Mouse (Mus musculus) MEL (cell line): ENCODE data around the gene Tmem239. TPM values are rescaled to one million over a fixed set of nuclear protein-coding genes. Genes with fewer than 3 reads are reported as not detected.

Source experiments
- DNase-seq: peaks from one replicate; pipeline ENCODE4 v3.0.0; 2011; ENCODE audit warnings: low read depth, low spot score
- H3K27ac ChIP-seq: 2 replicates; pipeline ENCODE4 v1.5.1; 2012; ENCODE audit warnings: low read depth, mild to moderate bottlenecking, control low read depth, low read length, moderate library complexity; ENCODE audit not compliant: control insufficient read depth
- H3K27me3 ChIP-seq, 2 experiments: fragments of 150-350 bp in 1 of 2; sonication (generic) in 1 of 2; 2 replicates each; pipeline ENCODE4 v1.6.1; 2012; ENCODE audit warnings: low read length in 2 of 2, mild to moderate bottlenecking in 2 of 2, improper control_type of control experiment in 1 of 2, moderate library complexity in 1 of 2; ENCODE audit not compliant: insufficient read depth in 2 of 2, control insufficient read depth in 1 of 2
- H3K36me3 ChIP-seq, 2 experiments: 2 replicates each; pipeline ENCODE4 v1.6.1; 2012 to 2014; ENCODE audit warnings: low read length in 2 of 2, improper control_type of control experiment in 1 of 2, inconsistent platforms in 1 of 2, mild to moderate bottlenecking in 1 of 2; ENCODE audit not compliant: insufficient read depth in 2 of 2, control insufficient read depth in 1 of 2
- H3K4me1 ChIP-seq, 2 experiments: fragments of 150-350 bp in 1 of 2; sonication (generic) in 1 of 2; 2 replicates each; pipeline ENCODE4 v1.6.1; 2012; ENCODE audit warnings: low read length in 2 of 2, improper control_type of control experiment in 1 of 2, mild to moderate bottlenecking in 1 of 2; ENCODE audit not compliant: insufficient read depth in 2 of 2, control insufficient read depth in 1 of 2
- H3K4me3 ChIP-seq, 2 experiments: fragments of 150-350 bp in 1 of 2; sonication (generic) in 1 of 2; 2 replicates each; pipeline ENCODE4 v1.5.1; 2012; ENCODE audit warnings: low read depth in 2 of 2, low read length in 2 of 2, mild to moderate bottlenecking in 2 of 2, moderate library complexity in 2 of 2, control low read depth in 1 of 2, improper control_type of control experiment in 1 of 2; ENCODE audit not compliant: control insufficient read depth in 1 of 2, insufficient read depth in 1 of 2
- H3K79me2 ChIP-seq: 2 replicates; pipeline ENCODE4 v1.6.1; 2012; ENCODE audit warnings: mild to moderate bottlenecking, low read length, moderate library complexity; ENCODE audit not compliant: control insufficient read depth, poor library complexity, insufficient read depth
- H3K9ac ChIP-seq: 2 replicates; pipeline ENCODE4 v1.6.1; 2012; ENCODE audit warnings: low read depth, mild to moderate bottlenecking, control low read depth, low read length, moderate library complexity; ENCODE audit not compliant: control insufficient read depth, poor library complexity, severe bottlenecking
- H3K9me3 ChIP-seq: fragments of 150-350 bp; sonication (generic); replicated peaks from 2 replicates; pipeline ENCODE4 v1.6.1; 2012; ENCODE audit warnings: mild to moderate bottlenecking, low read length, improper control_type of control experiment, moderate library complexity; ENCODE audit not compliant: insufficient read depth
- CHD2 ChIP-seq: IDR thresholded peaks from 2 replicates; pipeline ENCODE4 v1.6.1; 2011; ENCODE audit warnings: low read length, improper control_type of control experiment
- CTCF ChIP-seq, 3 experiments: IDR thresholded peaks in 2 of 3; conservative IDR thresholded peaks in 1 of 3; 2 replicates each; pipeline ENCODE4 v1.5.1; 2011 to 2012; ENCODE audit warnings: low read length in 3 of 3, low read depth in 2 of 3, mild to moderate bottlenecking in 2 of 3, improper control_type of control experiment in 1 of 3, inconsistent platforms in 1 of 3, mixed read lengths in 1 of 3, moderate library complexity in 1 of 3; ENCODE audit not compliant: control insufficient read depth in 1 of 3, insufficient read depth in 1 of 3, poor library complexity in 1 of 3, severe bottlenecking in 1 of 3
- E2F4 ChIP-seq: IDR thresholded peaks from 2 replicates; pipeline ENCODE4 v1.6.1; 2011; ENCODE audit warnings: low read depth, low read length, improper control_type of control experiment, borderline replicate concordance
- EP300 ChIP-seq, 2 experiments: IDR thresholded peaks; 2 replicates each; pipeline ENCODE4 v1.6.1; 2011; ENCODE audit warnings: improper control_type of control experiment in 2 of 2, low read length in 2 of 2, low read depth in 1 of 2, mild to moderate bottlenecking in 1 of 2
- ETS1 ChIP-seq: IDR thresholded peaks from 2 replicates; pipeline ENCODE4 v1.6.1; 2012; ENCODE audit warnings: low read depth, mild to moderate bottlenecking, inconsistent platforms, low read length, improper control_type of control experiment, moderate library complexity
- GATA1 ChIP-seq: IDR thresholded peaks from 2 replicates; pipeline ENCODE4 v1.6.1; 2011; ENCODE audit warnings: low read depth, low read length, improper control_type of control experiment
- KAT2A ChIP-seq: conservative IDR thresholded peaks from 2 replicates; pipeline ENCODE4 v1.6.1; 2012; ENCODE audit warnings: low read depth, low read length, improper control_type of control experiment, inconsistent platforms
- MAFK ChIP-seq: IDR thresholded peaks from 2 replicates; pipeline ENCODE4 v1.6.1; 2011; ENCODE audit warnings: low read depth, mild to moderate bottlenecking, low read length, improper control_type of control experiment, borderline replicate concordance
- MAX ChIP-seq: IDR thresholded peaks from 2 replicates; pipeline ENCODE4 v1.6.1; 2011; ENCODE audit warnings: low read length, improper control_type of control experiment
- MEF2A ChIP-seq: IDR thresholded peaks from 2 replicates; pipeline ENCODE4 v1.6.1; 2014; ENCODE audit warnings: low read depth, mild to moderate bottlenecking, inconsistent platforms, low read length, improper control_type of control experiment; ENCODE audit not compliant: poor library complexity, insufficient replicate concordance, severe bottlenecking; ENCODE audit errors: extremely low read depth
- MXI1 ChIP-seq: IDR thresholded peaks from 2 replicates; pipeline ENCODE4 v1.6.1; 2011; ENCODE audit warnings: mild to moderate bottlenecking, low read depth, low read length, improper control_type of control experiment
- NRF1 ChIP-seq: IDR thresholded peaks from 2 replicates; pipeline ENCODE4 v1.6.1; 2014; ENCODE audit warnings: low read depth, mild to moderate bottlenecking, inconsistent platforms, low read length, improper control_type of control experiment, moderate library complexity; ENCODE audit not compliant: poor library complexity, insufficient read depth, severe bottlenecking
- POLR2A ChIP-seq, 2 experiments: IDR thresholded peaks; 2 replicates each; pipeline ENCODE4 v1.6.1; 2011 to 2012; ENCODE audit warnings: low read length in 2 of 2, mild to moderate bottlenecking in 2 of 2, control low read depth in 1 of 2, improper control_type of control experiment in 1 of 2, low read depth in 1 of 2, moderate library complexity in 1 of 2; ENCODE audit not compliant: control insufficient read depth in 1 of 2, insufficient read depth in 1 of 2, poor library complexity in 1 of 2
- POLR2AphosphoS2 ChIP-seq: IDR thresholded peaks from 2 replicates; pipeline ENCODE4 v1.6.1; 2011; ENCODE audit warnings: low read length, improper control_type of control experiment
- POLR2AphosphoS5 ChIP-seq: IDR thresholded peaks from 2 replicates; pipeline ENCODE4 v1.6.1; 2012; ENCODE audit warnings: low read depth, borderline replicate concordance, mild to moderate bottlenecking, inconsistent platforms, low read length, moderate library complexity, mixed read lengths
- RCOR1 ChIP-seq: IDR thresholded peaks from 2 replicates; pipeline ENCODE4 v1.6.1; 2012; ENCODE audit warnings: low read depth, mild to moderate bottlenecking, inconsistent platforms, low read length, improper control_type of control experiment
- SMC3 ChIP-seq: IDR thresholded peaks from 2 replicates; pipeline ENCODE4 v1.6.1; 2011; ENCODE audit warnings: low read depth, low read length, improper control_type of control experiment
- TAL1 ChIP-seq: IDR thresholded peaks from 2 replicates; pipeline ENCODE4 v1.6.1; 2012; ENCODE audit warnings: mild to moderate bottlenecking, inconsistent platforms, low read length, moderate library complexity, mixed read lengths
- UBTF ChIP-seq: IDR thresholded peaks from 2 replicates; pipeline ENCODE4 v1.6.1; 2012; ENCODE audit warnings: low read depth, mild to moderate bottlenecking, inconsistent platforms, low read length, improper control_type of control experiment, moderate library complexity, borderline replicate concordance; ENCODE audit not compliant: insufficient read depth
- USF1 ChIP-seq: IDR thresholded peaks from 2 replicates; pipeline ENCODE4 v1.6.1; 2014; ENCODE audit warnings: low read depth, mild to moderate bottlenecking, inconsistent platforms, low read length, improper control_type of control experiment, moderate library complexity
- ZMIZ1 ChIP-seq: IDR thresholded peaks from 2 replicates; pipeline ENCODE4 v1.6.1; 2012; ENCODE audit warnings: low read depth, mild to moderate bottlenecking, inconsistent platforms, low read length, improper control_type of control experiment, moderate library complexity
- ZNF384 ChIP-seq: IDR thresholded peaks from 2 replicates; pipeline ENCODE4 v1.6.1; 2012; ENCODE audit warnings: low read depth, mild to moderate bottlenecking, inconsistent platforms, low read length, improper control_type of control experiment
- polyA plus RNA-seq, 2 experiments: library from polyadenylated mRNA; stranded (reverse) in 1 of 2; unstranded in 1 of 2; fragments of >175 nt in 1 of 2; fragments of >200 nt in 1 of 2; gene quantifications; 2 replicates each; pipeline versions ENCODE4 v1.2.1 to v1.2.4; 2012; ENCODE audit warnings: low replicate concordance in 2 of 2, low read depth in 1 of 2; ENCODE audit not compliant: insufficient read length in 2 of 2, insufficient read depth in 1 of 2, missing spikeins in 1 of 2
- total RNA-seq: library from RNA; depleted of rRNA; stranded (reverse); fragments of 300-350 nt; gene quantifications from 2 replicates; pipeline ENCODE4 v1.2.3, GENCODE M21; 2012

Gene Tmem239
- total and polyA plus RNA-seq, 3 experiments = 0.11 TPM; not detected in 2

GRCm38 (mm10) chr2:130397186-130397985 lies 8.9 kb upstream of the Tmem239 start, which contains the start of gene Cpxm1:
Gene Cpxm1, minus strand, starts transcription at chr2:130397574.
- Histone ChIP-seq H3K4me1 (peaks cover 5 to 7% of the 10 kb centered on the region in 2 experiments; a peak in 3 of 4 replicates), H3K9me3 (no peaks in the 10 kb centered on the region), H3K4me3 (peak within 1 kb of the TSS; percentile 61 to 64), H3K27ac (0 out of 2 replicates have a peak within 1 kb of the TSS, but pooled peaks have one; percentile 7), H3K36me3 (peaks cover 0 to 3% of the 10 kb centered on the region in 2 experiments; a peak in 1 of 4 replicates), H3K79me2 (no peaks in the 10 kb centered on the region; the same call in 1 of the 2 replicates), H3K27me3 (0 out of 4 replicates have a peak, but pooled peaks cover 0 to 2% of the 10 kb centered on the region in 2 experiments), H3K9ac (peak within 1 kb of the TSS; percentile 68)
- TF ChIP-seq POLR2AphosphoS2 (no peak), NRF1 (no peak), ZNF384 (no peak), TAL1 (no peak), POLR2AphosphoS5 (no peak), UBTF (no peak), CTCF (IDR thresholded peaks at IDR 0.05 in 2 of 3, conservative IDR thresholded peaks at IDR 0.05 in 1 of 3; ENCODE audit: control insufficient read depth in 1 of 3, insufficient read depth in 1 of 3, low read depth in 2 of 3, low read length in 3 of 3, poor library complexity in 1 of 3, severe bottlenecking in 1 of 3) (no peak), EP300 (IDR thresholded peaks at IDR 0.05; ENCODE audit: low read depth in 1 of 2, low read length in 2 of 2) (no peak), ZMIZ1 (no peak), GATA1 (no peak), SMC3 (no peak), E2F4 (no peak), MAX (peak; percentile 72), MXI1 (peak; percentile 84), POLR2A (IDR thresholded peaks at IDR 0.05; ENCODE audit: control insufficient read depth in 1 of 2, insufficient read depth in 1 of 2, low read depth in 1 of 2, low read length in 2 of 2, poor library complexity in 1 of 2) (0 out of 4 replicates have a peak, but pooled peaks of 1 of the 2 experiments have one; percentile 21), MAFK (peak; percentile 66), USF1 (peak; percentile 38; the same call in 1 of the 2 replicates)
- DNase-seq = peak; percentile 67

GRCm38 (mm10) chr2:130398091-130398490 lies 8.2 kb upstream of the Tmem239 start:
- Histone ChIP-seq H3K4me1 (peaks cover 5 to 7% of the 10 kb centered on the region in 2 experiments; a peak in 3 of 4 replicates), H3K36me3 (peaks cover 0 to 3% of the 10 kb centered on the region in 2 experiments; a peak in 1 of 4 replicates), H3K9me3 (no peaks in the 10 kb centered on the region), H3K9ac (peak overlapping the region; percentile 68), H3K27ac (0 out of 2 replicates have a peak overlapping the region, but pooled peaks have one; percentile 7), H3K4me3 (peak overlapping the region; percentile 40 to 61), H3K79me2 (no peaks in the 10 kb centered on the region; the same call in 1 of the 2 replicates), H3K27me3 (0 out of 4 replicates have a peak, but pooled peaks cover 0 to 2% of the 10 kb centered on the region in 2 experiments)
- DNase-seq = peak; percentile 70
- TF ChIP-seq ZNF384 (no peak), ETS1 (peak; percentile 43; the same call in 1 of the 2 replicates), USF1 (no peak), MEF2A (no peak), ZMIZ1 (no peak), CHD2 (no peak), MAFK (no peak), E2F4 (no peak), EP300 (IDR thresholded peaks at IDR 0.05; ENCODE audit: low read depth in 1 of 2, low read length in 2 of 2) (0 out of 4 replicates have a peak, but pooled peaks of 1 of the 2 experiments have one; percentile 7), GATA1 (0 out of 2 replicates have a peak, but pooled peaks have one; percentile 4), KAT2A (no peak), RCOR1 (no peak), MAX (peak; percentile 88)
